Mouse (Mus musculus) lung, adult 2 months (tissue): ENCODE data around the gene Ociad1.

Source experiments
- CTCF ChIP-seq: fragments of 200-500 bp; IDR thresholded peaks from 2 replicates; pipeline ENCODE4 v1.5.1; 2011; ENCODE audit warnings: mild to moderate bottlenecking, low read length, control low read depth; ENCODE audit not compliant: insufficient read depth
- POLR2A ChIP-seq: fragments of 200-500 bp; IDR thresholded peaks from 2 replicates; pipeline ENCODE4 v1.6.1; 2011; ENCODE audit warnings: low read depth, mild to moderate bottlenecking, control low read depth, low read length, borderline replicate concordance; ENCODE audit errors: extremely low read depth

GRCm38 (mm10) chr5:73295016-73295415 lies 2.4 kb downstream of the Ociad1 start:
- TF ChIP-seq CTCF = no peak
- TF ChIP-seq POLR2A = no peak
